Mouse (Mus musculus): ENCODE results near the gene Ubac2. TPM values are rescaled to one million over a fixed set of nuclear protein-coding genes. Genes with fewer than 3 reads are reported as not detected.

Gene Ubac2
- polyA plus RNA-seq, 1 experiment from 2014 or later: 38.5 TPM

DNA sequence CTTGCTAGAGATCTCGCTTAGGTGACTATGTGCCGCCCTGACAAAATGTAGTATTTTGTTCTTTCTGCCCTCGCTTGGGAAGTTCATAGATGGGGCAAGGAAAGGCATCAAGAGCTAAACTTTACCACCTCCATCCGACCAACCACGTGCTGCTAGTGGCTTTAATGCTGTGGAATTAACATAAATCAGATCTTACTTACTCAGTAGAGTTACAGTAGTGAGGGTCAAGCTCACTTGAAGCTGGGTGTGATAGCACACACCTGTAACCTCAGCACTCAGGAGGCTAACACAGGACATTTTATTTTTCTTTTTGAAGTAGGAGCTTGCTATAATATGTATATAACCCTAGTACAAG lies 73.6 kb downstream of the Ubac2 start:
- Histone ChIP-seq H3K27ac (replicated peaks) (no peak overlapping the region), H3K9ac (ENCODE audit: low read length) (no peak overlapping the region), H3K36me3 (ENCODE audit: control insufficient read depth, insufficient read depth, low read length) (no peaks in the 10 kb centered on the region), H3K27me3 (ENCODE audit: control insufficient read depth, insufficient read depth, low read length) (no peaks in the 10 kb centered on the region), H3K9me3 (ENCODE audit: control insufficient read depth, low read length) (no peaks in the 10 kb centered on the region), H3K4me1 (replicated peaks; ENCODE audit: control insufficient read depth, insufficient read depth) (no peaks in the 10 kb centered on the region), H3K4me3 (ENCODE audit: low read depth, low read length) (no peak overlapping the region), H3K4me2 (replicated peaks; ENCODE audit: low read depth) (no peak overlapping the region)
- TF ChIP-seq EP300 (optimal IDR thresholded peaks at IDR 0.05): no peak
- 78% methylated on average over 5 of the region's 5 CpGs for WGBS
- DNase-seq (ENCODE audit: low spot score) (no peak), ATAC-seq (ENCODE audit: low FRiP score, low TSS enrichment) (no peak)

DNA sequence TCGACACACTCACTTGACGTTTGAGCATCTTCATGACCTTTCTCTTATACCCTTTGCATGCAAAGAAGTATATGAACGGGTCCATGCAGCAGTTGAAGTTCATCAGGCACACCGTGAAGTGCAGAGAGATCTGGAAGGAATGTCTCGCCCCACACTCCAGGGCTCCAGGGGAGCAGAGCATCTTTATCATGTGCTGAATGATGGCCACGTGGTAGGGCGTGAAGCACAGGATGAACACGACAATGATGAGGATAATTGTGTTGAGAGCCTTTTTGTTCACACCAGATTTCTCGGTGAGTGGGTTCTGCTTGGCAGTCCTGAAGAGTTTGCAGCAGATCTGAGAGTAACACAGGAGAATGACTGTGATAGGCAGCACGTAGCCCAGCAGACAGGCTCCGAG lies 75.7 kb downstream of the Ubac2 start:
- H3K36me3 ChIP-seq (ENCODE audit: control insufficient read depth, insufficient read depth, low read length): no peaks in the 10 kb centered on the region
- no peaks in the 10 kb centered on the region for H3K9me3 ChIP-seq (ENCODE audit: control insufficient read depth, low read length)
- H3K4me3 ChIP-seq (ENCODE audit: low read depth, low read length): no peak overlapping the region
- H3K27me3 ChIP-seq (ENCODE audit: control insufficient read depth, insufficient read depth, low read length): no peaks in the 10 kb centered on the region
- no peaks in the 10 kb centered on the region for H3K4me1 ChIP-seq (replicated peaks; ENCODE audit: control insufficient read depth, insufficient read depth)
- DNase-seq (ENCODE audit: low spot score) (no peak), ATAC-seq (ENCODE audit: low FRiP score, low TSS enrichment) (no peak)
- TF ChIP-seq EP300 (optimal IDR thresholded peaks at IDR 0.05): no peak
- no peak for TF ChIP-seq CTCF (IDR thresholded peaks at IDR 0.05; ENCODE audit: low read depth)
- no peak overlapping the region for H3K27ac ChIP-seq (replicated peaks)
- no peak overlapping the region for H3K9ac ChIP-seq (ENCODE audit: low read length)
- WGBS: 96% methylated on average over 11 of the region's 11 CpGs
- no peak overlapping the region for H3K4me2 ChIP-seq (replicated peaks; ENCODE audit: low read depth)

DNA sequence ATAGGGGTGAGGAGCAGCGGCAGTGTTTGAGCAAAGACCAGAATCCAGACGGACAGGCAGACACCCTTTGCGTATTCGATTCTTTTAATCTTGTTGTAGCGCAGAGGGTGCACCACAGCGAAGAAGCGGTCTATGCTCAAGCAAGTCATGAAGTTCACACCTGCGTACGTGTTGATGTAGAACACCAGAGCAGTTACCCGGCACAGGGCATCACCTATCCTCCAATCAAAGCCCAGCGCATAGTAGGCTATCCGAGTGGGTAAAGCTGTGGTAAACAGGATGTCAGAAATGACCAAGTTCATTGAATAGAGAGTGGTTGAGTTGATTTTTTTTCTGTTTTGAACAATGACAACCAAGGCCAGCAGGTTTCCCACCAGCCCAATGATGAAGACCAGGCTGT lies 76.2 kb downstream of the Ubac2 start:
- Histone ChIP-seq H3K4me2 (replicated peaks; ENCODE audit: low read depth) (no peak overlapping the region), H3K27ac (replicated peaks) (no peak overlapping the region), H3K9me3 (ENCODE audit: control insufficient read depth, low read length) (no peaks in the 10 kb centered on the region), H3K9ac (ENCODE audit: low read length) (no peak overlapping the region), H3K4me3 (ENCODE audit: low read depth, low read length) (no peak overlapping the region), H3K4me1 (replicated peaks; ENCODE audit: control insufficient read depth, insufficient read depth) (no peaks in the 10 kb centered on the region), H3K27me3 (ENCODE audit: control insufficient read depth, insufficient read depth, low read length) (no peaks in the 10 kb centered on the region), H3K36me3 (ENCODE audit: control insufficient read depth, insufficient read depth, low read length) (no peaks in the 10 kb centered on the region)
- 94% methylated on average over 12 of the region's 12 CpGs for WGBS
- DNase-seq (ENCODE audit: low spot score): no peak
- ATAC-seq (ENCODE audit: low FRiP score, low TSS enrichment): no peak
- no peak for TF ChIP-seq CTCF (IDR thresholded peaks at IDR 0.05; ENCODE audit: low read depth)
- no peak for TF ChIP-seq EP300 (optimal IDR thresholded peaks at IDR 0.05)

DNA sequence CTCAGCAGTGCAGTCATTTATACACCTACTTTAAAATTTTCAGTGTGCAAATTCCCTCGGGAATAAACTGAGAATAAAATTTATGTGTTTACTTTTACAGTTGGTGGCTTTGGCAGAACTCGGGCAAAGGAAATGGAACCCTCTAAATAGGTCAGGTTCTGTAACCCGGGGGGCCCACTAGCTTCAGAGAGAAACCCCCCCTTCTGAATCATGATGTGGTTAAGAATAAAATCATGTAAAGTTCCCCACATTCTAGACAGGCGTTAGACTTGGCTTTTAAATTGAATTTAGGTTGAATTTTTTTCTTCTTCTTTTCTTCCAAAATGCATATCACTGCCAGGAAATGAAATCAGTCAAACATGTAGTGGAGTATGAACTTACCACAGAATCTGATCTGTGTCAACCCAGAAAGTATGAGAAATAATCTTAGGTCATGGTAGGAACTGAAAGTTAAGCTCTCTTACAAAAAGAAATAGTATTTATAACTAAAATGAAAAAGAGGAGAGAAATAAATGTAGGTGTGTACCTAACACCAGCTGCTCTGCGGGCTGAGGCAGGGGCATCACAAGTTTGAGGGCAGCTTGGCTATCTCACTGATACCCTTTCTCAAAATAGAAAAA lies 76.9 kb downstream of the Ubac2 start:
- ATAC-seq (ENCODE audit: low FRiP score, low TSS enrichment) (no peak), DNase-seq (ENCODE audit: low spot score) (no peak)
- Histone ChIP-seq H3K4me2 (replicated peaks; ENCODE audit: low read depth) (no peak overlapping the region), H3K9ac (ENCODE audit: low read length) (no peak overlapping the region), H3K27me3 (ENCODE audit: control insufficient read depth, insufficient read depth, low read length) (no peaks in the 10 kb centered on the region), H3K27ac (replicated peaks) (no peak overlapping the region), H3K36me3 (ENCODE audit: control insufficient read depth, insufficient read depth, low read length) (no peaks in the 10 kb centered on the region), H3K4me3 (ENCODE audit: low read depth, low read length) (no peak overlapping the region), H3K9me3 (ENCODE audit: control insufficient read depth, low read length) (no peaks in the 10 kb centered on the region), H3K4me1 (replicated peaks; ENCODE audit: control insufficient read depth, insufficient read depth) (no peaks in the 10 kb centered on the region)
- no peak for TF ChIP-seq EP300 (optimal IDR thresholded peaks at IDR 0.05)
- no peak for TF ChIP-seq CTCF (IDR thresholded peaks at IDR 0.05; ENCODE audit: low read depth)
- 54% methylated on average over 5 of the region's 5 CpGs for WGBS

DNA sequence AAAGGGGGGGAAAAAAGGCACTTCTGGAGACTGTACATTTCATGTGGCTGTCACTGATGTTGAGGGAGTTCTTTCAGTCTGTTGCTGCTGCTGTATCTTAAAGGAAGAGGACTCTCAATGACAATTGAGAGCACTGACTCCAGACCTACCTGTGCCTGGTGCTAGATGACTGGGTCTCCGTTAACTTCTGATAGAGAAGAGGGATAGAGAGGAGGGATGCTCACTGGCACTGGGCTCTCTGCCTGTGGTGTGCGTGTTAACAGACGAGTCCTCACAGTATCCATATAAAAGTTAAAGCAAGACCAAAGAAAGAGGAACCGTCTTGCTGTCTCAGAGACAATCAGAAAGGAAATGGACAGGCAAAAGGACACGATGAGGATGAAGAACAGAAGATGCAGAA lies 77.9 kb downstream of the Ubac2 start:
- Histone ChIP-seq H3K4me2 (replicated peaks; ENCODE audit: low read depth) (no peak overlapping the region), H3K9ac (ENCODE audit: low read length) (no peak overlapping the region), H3K27ac (replicated peaks) (no peak overlapping the region), H3K4me3 (ENCODE audit: low read depth, low read length) (no peak overlapping the region), H3K27me3 (ENCODE audit: control insufficient read depth, insufficient read depth, low read length) (no peaks in the 10 kb centered on the region), H3K4me1 (replicated peaks; ENCODE audit: control insufficient read depth, insufficient read depth) (no peaks in the 10 kb centered on the region), H3K9me3 (ENCODE audit: control insufficient read depth, low read length) (no peaks in the 10 kb centered on the region), H3K36me3 (ENCODE audit: control insufficient read depth, insufficient read depth, low read length) (no peaks in the 10 kb centered on the region)
- ATAC-seq (ENCODE audit: low FRiP score, low TSS enrichment): no peak
- WGBS: 92% methylated on average over 5 of the region's 5 CpGs
- no peak for TF ChIP-seq EP300 (optimal IDR thresholded peaks at IDR 0.05)
- TF ChIP-seq CTCF (IDR thresholded peaks at IDR 0.05; ENCODE audit: low read depth): no peak
- DNase-seq (ENCODE audit: low spot score): no peak

DNA sequence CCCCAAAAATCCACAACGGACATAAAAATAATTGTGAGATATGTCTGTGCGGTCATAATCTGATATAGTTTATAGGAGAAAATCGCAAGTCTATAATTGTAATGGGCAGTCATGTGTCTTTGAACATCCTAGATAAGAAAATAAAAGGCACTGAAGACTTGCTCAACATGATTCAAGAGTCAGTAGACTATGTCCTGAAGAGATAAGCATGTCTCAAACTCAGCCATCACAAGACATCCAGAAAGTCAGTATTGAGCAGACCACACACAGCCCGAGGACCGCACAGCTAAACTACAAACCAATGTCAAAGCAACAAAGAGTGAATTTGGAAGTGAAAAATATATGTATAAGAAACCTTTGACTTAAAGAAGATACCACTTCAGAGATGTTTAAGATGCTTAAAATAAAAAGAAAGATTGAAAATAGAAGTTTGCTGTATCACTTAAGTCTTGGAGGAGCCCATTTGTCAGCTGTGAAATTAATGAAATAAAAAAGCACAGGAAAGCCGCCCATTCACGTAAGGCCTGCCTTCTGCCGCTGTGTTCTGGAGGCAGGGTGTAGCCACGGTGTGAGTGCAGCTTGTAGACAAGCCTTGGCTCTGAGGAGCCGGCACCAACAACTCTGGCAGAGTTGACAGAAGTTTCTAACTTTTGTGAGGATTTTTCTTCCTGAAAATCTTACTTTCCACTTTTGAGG lies 78.9 kb downstream of the Ubac2 start:
- WGBS: 83% methylated on average over 10 of the region's 10 CpGs
- DNase-seq (ENCODE audit: low spot score): no peak
- peaks cover 6% of the 10 kb centered on the region; the same call in 1 of the 2 replicates for H3K4me1 ChIP-seq (replicated peaks; ENCODE audit: control insufficient read depth, insufficient read depth)
- H3K27me3 ChIP-seq (ENCODE audit: control insufficient read depth, insufficient read depth, low read length): no peaks in the 10 kb centered on the region
- no peak for ATAC-seq (ENCODE audit: low FRiP score, low TSS enrichment)
- H3K9ac ChIP-seq (ENCODE audit: low read length): no peak overlapping the region
- no peak overlapping the region for H3K27ac ChIP-seq (replicated peaks)
- no peak overlapping the region for H3K4me3 ChIP-seq (ENCODE audit: low read depth, low read length)
- H3K4me2 ChIP-seq (replicated peaks; ENCODE audit: low read depth): no peak overlapping the region
- no peaks in the 10 kb centered on the region for H3K36me3 ChIP-seq (ENCODE audit: control insufficient read depth, insufficient read depth, low read length)
- H3K9me3 ChIP-seq (ENCODE audit: control insufficient read depth, low read length): no peaks in the 10 kb centered on the region
- no peak for TF ChIP-seq CTCF (IDR thresholded peaks at IDR 0.05; ENCODE audit: low read depth)
- no peak for TF ChIP-seq EP300 (optimal IDR thresholded peaks at IDR 0.05)
